Mouse (Mus musculus) liver, adult 2 months (tissue): ENCODE measurements around the gene Numbl. TPM values are rescaled to one million over a fixed set of nuclear protein-coding genes. Genes with fewer than 3 reads are reported as not detected.
A peak's percentile ranks its signal among the peaks of the same experiment; 100 is the strongest.

ENCODE experiments used
- DNase-seq: peaks from one replicate; pipeline ENCODE4 v3.0.0-alpha.2; 2011; ENCODE audit warnings: low read depth, low spot score; ENCODE audit errors: extremely low read depth
- H3K27ac ChIP-seq: fragments of 200-500 bp; replicated peaks from 2 replicates; pipeline ENCODE4 v1.5.1; 2012; ENCODE audit warnings: low read depth, mild to moderate bottlenecking, control low read depth, inconsistent platforms, low read length; ENCODE audit not compliant: insufficient read depth
- H3K27me3 ChIP-seq: fragments of 200-500 bp; 2 replicates; pipeline ENCODE4 v1.6.1; 2012; ENCODE audit warnings: mild to moderate bottlenecking, moderate library complexity, low read length, inconsistent platforms; ENCODE audit not compliant: control insufficient read depth, insufficient read depth
- H3K36me3 ChIP-seq: fragments of 200-500 bp; 2 replicates; pipeline ENCODE4 v1.6.1; 2012; ENCODE audit warnings: low read length, inconsistent platforms; ENCODE audit not compliant: control insufficient read depth, insufficient read depth
- H3K4me1 ChIP-seq: fragments of 200-500 bp; 2 replicates; pipeline ENCODE4 v1.6.1; 2011; ENCODE audit warnings: low read length; ENCODE audit not compliant: control insufficient read depth, insufficient read depth
- H3K4me3 ChIP-seq: fragments of 200-500 bp; 2 replicates; pipeline ENCODE4 v1.5.1; 2011; ENCODE audit warnings: low read depth, mild to moderate bottlenecking, control low read depth, low read length, moderate library complexity; ENCODE audit not compliant: insufficient read depth
- H3K79me2 ChIP-seq: fragments of 200-500 bp; 2 replicates; pipeline ENCODE4 v1.6.1; 2012; ENCODE audit warnings: inconsistent platforms, mild to moderate bottlenecking, low read length, moderate library complexity; ENCODE audit not compliant: control insufficient read depth, insufficient read depth
- H3K9ac ChIP-seq: fragments of 200-500 bp; 2 replicates; pipeline ENCODE4 v1.6.1; 2012; ENCODE audit warnings: low read depth, mild to moderate bottlenecking, control low read depth, inconsistent platforms, low read length
- CTCF ChIP-seq: fragments of 200-500 bp; IDR thresholded peaks from 2 replicates; pipeline ENCODE4 v1.5.1; 2011; ENCODE audit warnings: low read depth, low read length, control low read depth
- POLR2A ChIP-seq: fragments of 200-500 bp; IDR thresholded peaks from 2 replicates; pipeline ENCODE4 v1.6.1; 2011; ENCODE audit warnings: low read length, control low read depth; ENCODE audit not compliant: insufficient read depth; ENCODE audit errors: extremely low read depth
- WGBS: fragments of 180-500 bp; shearing (Covaris S2); methylation state at CpG from one replicate; pipeline ENCODE4 v1.1.7; 2018; 5-methylcytosine and 5-hydroxymethylcytosine counted together
- polyA plus RNA-seq: library from polyadenylated mRNA; depleted of rRNA; stranded (reverse); fragments of >200 nt; gene quantifications from 2 replicates; pipeline ENCODE4 v1.2.3, GENCODE M21; 2012
- total RNA-seq: library from RNA; depleted of rRNA; stranded (reverse); fragments of >200 nt; gene quantifications from 2 replicates; pipeline ENCODE4 v1.2.3, GENCODE M21; 2014

Numbl gene
- total and polyA plus RNA-seq, 2 experiments, result 0.46 to 1.5 TPM

- 93% methylated on average over 3 of the region's 3 CpGs for WGBS
- Histone ChIP-seq H3K4me1 (peaks cover 2% of the 10 kb centered on the region; the same call in 1 of the 2 replicates), H3K4me3 (no peak overlapping the region), H3K36me3 (no peaks in the 10 kb centered on the region), H3K9ac (no peak overlapping the region), H3K79me2 (no peaks in the 10 kb centered on the region), H3K27me3 (no peaks in the 10 kb centered on the region; the same call in 1 of the 2 replicates), H3K27ac (no peak overlapping the region)
- peak; percentile 24; the same call in 1 of the 2 replicates for TF ChIP-seq CTCF
- no peak for TF ChIP-seq POLR2A
- DNase-seq, result no peak
These were observed 56.2 kb downstream of the Numbl start for GRCm38 (mm10) chr7:27314393-27314792.

- 75% methylated on average over 7 of the region's 7 CpGs for WGBS
- no peaks in the 10 kb centered on the region for H3K36me3 ChIP-seq
- TF ChIP-seq CTCF (no peak), POLR2A (no peak)
These were observed 57.7 kb downstream of the Numbl start for GRCm38 (mm10) chr7:27315958-27316357.

GRCm38 (mm10) chr7:27319411-27319810, 61.2 kb downstream of the Numbl start:
- no peaks in the 10 kb centered on the region for H3K36me3 ChIP-seq
- no peak overlapping the region for H3K27ac ChIP-seq
- no peaks in the 10 kb centered on the region for H3K27me3 ChIP-seq
- H3K4me1 ChIP-seq, result no peaks in the 10 kb centered on the region
- no peak overlapping the region for H3K9ac ChIP-seq
- no peak overlapping the region for H3K4me3 ChIP-seq
- WGBS, result 92% methylated on average over 22 of the region's 22 CpGs
- no peaks in the 10 kb centered on the region for H3K79me2 ChIP-seq
- no peak for DNase-seq
- TF ChIP-seq POLR2A, result no peak
- TF ChIP-seq CTCF, result no peak

More at GRCm38 (mm10) chr7:27315958-27316357, 57.7 kb downstream of the Numbl start:
- Histone ChIP-seq H3K4me1 (no peaks in the 10 kb centered on the region), H3K9ac (no peak overlapping the region), H3K27ac (no peak overlapping the region), H3K4me3 (no peak overlapping the region), H3K27me3 (no peaks in the 10 kb centered on the region), H3K79me2 (no peaks in the 10 kb centered on the region)
- no peak for DNase-seq

- 63% methylated on average over 13 of the region's 13 CpGs for WGBS
- TF ChIP-seq POLR2A (no peak), CTCF (no peak)
- DNase-seq, result no peak
These were observed 64.1 kb downstream of the Numbl start for GRCm38 (mm10) chr7:27322291-27322690.

GRCm38 (mm10) chr7:27323001-27323400, 64.8 kb downstream of the Numbl start:
- WGBS, result 94% methylated on average over 5 of the region's 5 CpGs
- H3K36me3 ChIP-seq, result no peaks in the 10 kb centered on the region
- H3K9ac ChIP-seq, result no peak overlapping the region
- H3K4me3 ChIP-seq, result no peak overlapping the region
- no peaks in the 10 kb centered on the region for H3K79me2 ChIP-seq
- no peak for DNase-seq
- no peak overlapping the region for H3K27ac ChIP-seq
- H3K4me1 ChIP-seq, result peaks cover 2% of the 10 kb centered on the region; the same call in 1 of the 2 replicates
- H3K27me3 ChIP-seq, result no peaks in the 10 kb centered on the region
- TF ChIP-seq POLR2A (no peak), CTCF (no peak)

More at GRCm38 (mm10) chr7:27322291-27322690, 64.1 kb downstream of the Numbl start:
- Histone ChIP-seq H3K9ac (no peak overlapping the region), H3K4me1 (peaks cover 2% of the 10 kb centered on the region; the same call in 1 of the 2 replicates), H3K79me2 (no peaks in the 10 kb centered on the region), H3K36me3 (no peaks in the 10 kb centered on the region), H3K27ac (no peak overlapping the region), H3K4me3 (no peak overlapping the region), H3K27me3 (no peaks in the 10 kb centered on the region)

- H3K79me2 ChIP-seq, result no peaks in the 10 kb centered on the region
- TF ChIP-seq CTCF (no peak), POLR2A (no peak)
- no peaks in the 10 kb centered on the region for H3K27me3 ChIP-seq
- H3K4me1 ChIP-seq, result peaks cover 2% of the 10 kb centered on the region; the same call in 1 of the 2 replicates
- no peak overlapping the region for H3K4me3 ChIP-seq
- WGBS, result 97% methylated on average over 11 of the region's 11 CpGs
- no peak overlapping the region for H3K9ac ChIP-seq
- no peaks in the 10 kb centered on the region for H3K36me3 ChIP-seq
- H3K27ac ChIP-seq, result no peak overlapping the region
- DNase-seq, result no peak
These were observed 65.9 kb downstream of the Numbl start for GRCm38 (mm10) chr7:27324161-27324560.
